Mouse (Mus musculus) right cerebral cortex, postnatal 10 days (tissue): ENCODE data around the gene Vsir.

ENCODE experiments used
- DNase-seq, 2 experiments: peaks; one replicate each; pipeline ENCODE4 v3.0.0; 2021; ENCODE audit warnings: low spot score in 2 of 2

Vsir gene

GRCm38 (mm10) chr10:60346701-60347405 lies at the start of gene Vsir:
Vsir (plus strand) TSS chr10:60346851.
- DNase-seq: peak; percentile 67 to 78

DNA sequence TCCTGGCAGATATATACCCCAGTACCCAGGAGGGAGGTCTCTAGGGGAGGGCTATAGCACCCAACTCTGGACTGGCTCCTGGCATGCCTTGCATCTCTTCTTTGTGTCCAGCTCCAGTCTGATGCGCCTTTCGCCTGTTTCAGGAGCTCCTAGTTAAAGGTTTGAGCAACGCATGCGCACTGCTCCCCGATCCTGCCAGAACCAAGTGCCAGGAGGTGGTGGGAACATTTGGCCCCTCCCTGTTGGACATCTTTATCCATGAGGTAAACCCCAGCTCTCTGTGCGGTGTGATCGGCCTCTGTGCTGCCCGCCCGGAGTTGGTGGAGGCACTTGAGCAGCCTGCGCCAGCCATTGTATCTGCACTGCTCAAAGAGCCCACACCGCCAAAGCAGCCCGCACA lies 47.0 kb upstream of the Vsir start:
- no peak for DNase-seq

DNA sequence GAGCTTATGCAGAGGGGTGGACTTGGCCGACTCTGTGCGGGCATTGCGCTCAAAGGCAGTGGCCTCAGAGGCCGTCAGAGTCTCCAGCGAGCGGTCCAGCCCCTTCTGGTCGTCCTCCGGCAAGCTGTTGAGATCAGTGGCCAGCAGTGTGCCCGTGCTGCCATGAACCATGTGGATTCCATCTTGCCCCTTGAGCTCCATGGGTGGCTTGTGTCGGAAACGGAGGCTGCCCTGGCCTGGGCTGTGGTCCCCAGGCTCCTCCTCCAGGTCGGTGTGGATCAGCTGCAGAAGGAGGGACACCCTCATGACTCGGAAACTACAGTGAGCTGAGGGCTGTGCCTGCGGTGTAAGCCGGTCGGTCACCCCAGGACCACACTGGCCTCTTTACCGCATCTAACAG lies 43.2 kb upstream of the Vsir start:
- DNase-seq: no peak

GRCm38 (mm10) chr10:60304854-60305628 lies 41.6 kb upstream of the Vsir start:
- peak; percentile 81 to 86 for DNase-seq

DNA sequence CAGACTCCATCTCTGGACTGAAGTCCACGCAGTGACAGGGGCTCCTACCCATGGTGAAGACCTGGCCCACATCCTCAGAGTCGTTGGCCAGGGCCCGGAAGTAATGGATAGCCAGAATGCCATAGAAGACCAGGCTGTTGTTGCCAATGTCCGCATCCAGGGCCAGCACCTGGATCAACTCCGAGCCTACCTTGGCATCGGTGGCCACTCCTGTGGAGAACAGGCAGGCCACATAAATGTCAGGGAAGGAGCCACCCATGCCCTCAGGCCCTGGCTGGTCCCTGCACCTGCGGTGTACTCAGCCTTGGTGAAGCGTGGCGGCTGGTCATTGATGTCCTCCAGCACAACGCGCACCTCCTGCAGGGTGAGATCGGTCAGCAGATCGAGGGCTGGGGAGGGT lies 36.0 kb upstream of the Vsir start:
- DNase-seq: no peak

GRCm38 (mm10) chr10:60313606-60314005 lies 33.0 kb upstream of the Vsir start:
- DNase-seq: no peak

GRCm38 (mm10) chr10:60316166-60316565 lies 30.5 kb upstream of the Vsir start:
- no peak for DNase-seq

GRCm38 (mm10) chr10:60328963-60329650 lies 17.5 kb upstream of the Vsir start:
- DNase-seq: peak; percentile 49 to 51

DNA sequence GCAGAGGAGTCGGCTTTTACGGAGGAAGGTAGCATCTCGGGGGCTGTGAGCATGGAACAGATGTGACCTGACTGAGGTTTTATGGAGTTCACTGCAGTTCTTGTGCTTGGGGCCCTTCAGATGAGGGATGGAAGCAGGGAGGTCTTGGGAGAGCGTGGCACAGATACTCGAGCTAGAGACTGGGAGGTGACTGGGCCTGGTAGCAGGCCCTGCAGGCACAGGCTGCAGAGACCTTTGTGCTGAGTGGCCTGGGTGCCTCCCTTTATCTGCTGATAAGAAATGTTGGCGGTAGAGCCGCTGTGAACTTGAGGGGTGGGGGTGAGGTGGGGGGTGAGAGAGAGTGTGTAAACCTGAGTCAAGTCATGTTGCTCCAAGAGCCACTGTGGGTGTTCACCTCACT lies 12.1 kb upstream of the Vsir start:
- DNase-seq: no peak

DNA sequence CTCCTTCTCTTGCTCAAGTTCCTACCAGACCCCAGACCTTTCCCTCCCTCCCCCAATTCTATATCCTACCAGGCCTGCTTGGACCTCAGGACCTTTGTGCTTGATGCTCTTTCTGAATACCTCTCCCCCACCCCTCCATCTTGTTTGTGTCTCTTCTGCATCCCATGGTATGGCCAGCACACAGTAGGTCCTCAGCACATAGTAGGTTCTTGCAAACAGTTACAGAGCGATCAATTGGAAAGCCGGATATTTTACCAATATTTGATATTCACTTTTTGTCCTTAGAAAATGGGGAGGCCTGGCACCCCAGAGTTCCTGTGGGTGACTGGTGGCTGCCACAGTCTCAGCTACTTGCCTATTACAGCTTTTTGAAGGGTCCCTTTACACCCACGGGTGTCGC lies 11.6 kb upstream of the Vsir start:
- no peak for DNase-seq

- DNase-seq: no peak
Measured at GRCm38 (mm10) chr10:60341528-60341927, 5.1 kb upstream of the Vsir start.

DNA sequence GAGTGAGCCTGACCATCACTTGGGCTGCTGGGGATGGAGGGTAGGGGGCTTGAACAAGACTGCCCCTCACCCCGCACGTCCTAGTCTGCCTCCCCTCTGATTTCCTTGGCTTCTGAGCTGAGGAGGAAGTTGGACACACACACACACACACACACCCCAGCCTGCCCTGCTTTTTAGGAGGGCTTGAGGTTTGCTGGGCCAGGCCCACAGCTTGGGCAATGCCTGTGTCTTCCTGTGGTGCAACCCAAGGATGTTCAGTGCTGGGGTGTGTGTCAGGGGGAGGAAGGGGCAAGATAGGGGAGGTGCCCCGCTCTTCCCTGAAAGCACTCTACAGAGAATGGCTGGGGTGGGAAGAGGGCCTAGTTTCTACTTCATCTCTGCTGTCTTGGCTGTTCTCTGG lies 2.5 kb upstream of the Vsir start:
- DNase-seq: no peak

DNA sequence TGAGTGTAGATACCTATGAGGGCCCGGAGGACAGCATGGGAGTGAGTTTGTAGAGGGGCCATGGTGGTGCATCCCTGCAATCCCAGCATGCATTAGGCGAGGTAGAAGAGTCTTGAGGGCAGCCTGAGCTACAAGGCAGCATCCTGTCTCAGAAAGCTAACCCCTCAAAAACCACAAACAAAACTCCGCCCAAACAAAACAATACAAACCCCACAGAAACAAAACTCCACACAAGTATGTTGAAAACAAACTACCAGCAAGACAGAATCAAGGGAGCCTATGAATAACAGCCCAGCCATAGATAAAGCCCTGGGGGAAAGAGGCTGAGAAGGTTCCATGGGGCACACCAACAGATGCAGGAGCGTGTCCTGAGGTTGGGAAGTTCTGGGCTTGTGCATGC lies 595 bp upstream of the Vsir start:
- no peak for DNase-seq

DNA sequence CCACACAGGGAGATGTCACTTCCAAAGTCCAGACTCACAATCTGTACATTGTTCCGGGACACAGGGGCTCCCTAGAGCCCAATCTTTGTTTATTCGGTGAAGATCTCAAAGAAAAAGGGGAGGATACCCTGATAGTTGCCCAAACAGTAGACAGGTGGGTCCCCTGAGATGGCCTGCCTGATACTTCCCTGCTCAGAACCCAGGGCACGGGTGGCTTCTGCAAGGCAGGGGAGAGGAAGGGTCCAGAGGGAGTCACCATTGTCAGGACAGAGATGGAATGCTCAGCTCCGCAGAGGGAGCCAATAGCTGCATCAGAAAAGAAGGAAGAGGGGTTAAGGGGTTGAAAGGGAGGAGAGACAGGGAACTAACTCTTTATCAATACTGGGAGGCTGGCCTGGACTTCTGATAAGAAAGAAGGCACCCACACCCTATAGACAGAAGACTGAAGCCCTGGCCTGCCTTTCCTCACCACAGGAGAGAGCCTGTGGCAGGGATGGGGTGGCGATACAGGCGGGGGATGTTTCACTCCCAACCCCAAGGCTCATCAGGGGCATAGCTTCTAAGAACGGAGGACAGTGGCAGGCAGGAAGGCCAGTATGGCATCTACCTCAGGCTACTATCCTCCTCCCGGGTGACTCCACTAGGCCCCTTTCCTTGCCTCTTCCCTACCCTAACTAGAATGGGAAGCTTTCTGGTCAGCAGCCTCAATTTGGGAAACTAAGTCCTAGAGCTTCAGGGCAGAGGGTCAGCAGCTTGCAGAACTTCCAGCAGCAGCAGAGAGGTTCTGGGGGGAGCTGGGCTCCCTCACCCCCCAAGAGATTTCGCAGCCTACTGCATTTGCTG lies 1.3 kb downstream of the Vsir start:
- DNase-seq: no peak

DNA sequence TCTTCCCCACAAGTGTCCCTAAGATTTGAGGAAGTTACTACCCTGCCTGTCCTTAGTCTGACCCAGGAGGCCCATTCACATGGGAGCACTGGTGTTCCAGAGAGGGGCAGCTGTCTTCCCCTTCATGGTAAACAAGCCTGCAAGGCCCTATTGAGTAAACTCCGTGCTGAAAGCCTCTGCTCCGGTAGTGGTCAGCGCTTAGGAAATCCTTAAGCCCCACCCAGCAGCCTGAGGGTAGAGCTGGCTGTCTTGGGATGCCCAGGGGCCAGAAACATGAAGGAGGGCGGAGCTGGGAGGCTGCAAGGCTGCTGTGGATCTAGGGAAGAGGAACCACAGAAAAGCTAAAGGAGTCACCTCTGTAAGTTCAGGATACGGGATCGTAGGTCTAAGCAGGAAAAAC lies 2.4 kb downstream of the Vsir start:
- no peak for DNase-seq

DNA sequence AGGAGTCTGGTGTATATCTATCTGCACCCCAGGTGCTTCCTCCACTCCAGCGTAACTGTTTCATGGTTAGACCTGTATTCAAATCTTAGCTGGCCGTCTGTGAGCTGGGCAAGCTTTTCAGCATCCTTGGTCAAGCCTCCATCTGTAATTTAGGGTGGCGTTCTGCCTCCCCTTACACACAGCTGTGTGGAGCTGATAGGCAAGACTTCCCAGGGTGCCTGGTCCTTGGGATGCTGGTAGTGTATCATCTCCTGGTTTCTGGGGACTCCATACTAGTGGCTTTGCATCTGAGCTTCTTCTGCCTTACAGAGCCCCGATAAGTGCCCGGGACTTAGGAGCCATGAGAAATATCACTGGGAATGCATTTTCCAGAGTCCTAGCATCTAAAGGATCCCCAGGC lies 3.0 kb downstream of the Vsir start:
- no peak for DNase-seq

GRCm38 (mm10) chr10:60350077-60350804 lies 3.6 kb downstream of the Vsir start:
- no peak for DNase-seq

DNA sequence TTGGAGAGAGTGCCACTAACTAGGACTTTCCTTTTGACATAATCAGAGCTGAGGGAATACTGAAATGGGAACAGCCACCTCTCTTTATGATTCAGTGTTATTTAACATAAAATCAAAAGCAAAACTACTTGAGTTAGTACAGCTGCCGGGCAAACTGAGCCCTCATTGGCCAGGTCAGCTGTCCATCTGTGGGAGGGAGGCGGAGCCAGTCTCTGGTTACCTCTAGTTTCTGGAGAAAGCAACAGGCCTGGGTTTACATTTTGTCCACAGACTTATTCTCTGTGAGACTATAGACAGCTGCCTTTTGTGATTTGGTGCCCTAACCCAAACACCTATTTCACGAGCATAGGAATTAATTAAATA lies 4.1 kb downstream of the Vsir start:
- peak; percentile 80 to 82 for DNase-seq

DNA sequence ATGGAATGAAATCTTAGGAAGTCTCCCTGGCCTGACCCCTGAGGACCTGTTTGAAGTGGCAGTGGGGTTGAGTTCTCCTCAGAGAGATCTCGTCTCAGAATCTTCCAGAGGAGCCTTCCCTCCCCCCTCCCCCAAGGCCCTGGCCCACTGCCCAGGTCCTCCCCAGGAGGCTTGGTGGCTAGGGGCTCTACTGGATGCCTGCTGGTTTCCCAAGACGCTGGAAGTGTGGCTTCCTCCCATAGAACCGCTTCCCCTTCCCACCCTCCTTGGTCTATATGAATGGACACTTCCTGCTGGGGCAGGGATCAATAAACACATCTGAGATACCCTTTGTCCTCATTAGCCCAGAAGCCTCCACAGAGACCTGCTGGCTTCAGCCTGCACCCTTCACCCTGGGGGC lies 4.6 kb downstream of the Vsir start:
- DNase-seq: no peak

GRCm38 (mm10) chr10:60351761-60352455 lies 5.3 kb downstream of the Vsir start:
- no peak for DNase-seq
